Mouse (Mus musculus) bone marrow, adult 2 months (tissue): Measurements from ENCODE around the gene Itgb5. TPM values are rescaled to one million over a fixed set of nuclear protein-coding genes. Genes with fewer than 3 reads are reported as not detected.

ENCODE experiments used
- H3K27ac ChIP-seq: fragments of 200-500 bp; 2 replicates; pipeline ENCODE4 v1.5.1; 2012; ENCODE audit warnings: low read depth, mild to moderate bottlenecking, control low read depth, inconsistent platforms, low read length; ENCODE audit not compliant: control insufficient read depth, poor library complexity, insufficient read depth
- H3K4me1 ChIP-seq: fragments of 200-500 bp; 2 replicates; pipeline ENCODE4 v1.6.1; 2011; ENCODE audit warnings: low read length; ENCODE audit not compliant: control insufficient read depth, insufficient read depth
- H3K4me3 ChIP-seq: fragments of 200-500 bp; replicated peaks from 2 replicates; pipeline ENCODE3; 2011; ENCODE audit warnings: mild to moderate bottlenecking, low read depth, low read length, control low read depth; ENCODE audit not compliant: control insufficient read depth
- CTCF ChIP-seq: fragments of 200-500 bp; IDR thresholded peaks from 2 replicates; pipeline ENCODE4 v1.5.1; 2011; ENCODE audit warnings: low read length, control low read depth; ENCODE audit not compliant: control insufficient read depth, insufficient read depth
- POLR2A ChIP-seq: fragments of 200-500 bp; IDR thresholded peaks from 2 replicates; pipeline ENCODE4 v1.6.1; 2011; ENCODE audit warnings: low read depth, mild to moderate bottlenecking, control low read depth, low read length, borderline replicate concordance; ENCODE audit not compliant: control insufficient read depth
- WGBS: fragments of 180-500 bp; shearing (Covaris S2); methylation state at CpG from one replicate; pipeline ENCODE4 v1.1.7; 2018; 5-methylcytosine and 5-hydroxymethylcytosine counted together
- polyA plus RNA-seq: library from polyadenylated mRNA; stranded (reverse); fragments of >200 nt; gene quantifications from 2 replicates; pipeline ENCODE4 v1.2.4, GENCODE M21; 2011; ENCODE audit warnings: low replicate concordance; ENCODE audit not compliant: missing spikeins, insufficient read depth, insufficient read length

Gene Itgb5
- polyA plus RNA-seq, 1 experiment: 31.1 TPM

- TF ChIP-seq CTCF: no peak
- no peak for TF ChIP-seq POLR2A
- H3K4me3 ChIP-seq: no peak overlapping the region
- H3K4me1 ChIP-seq: no peaks in the 10 kb centered on the region
- 10% methylated on average over 6 of the region's 6 CpGs for WGBS
- H3K27ac ChIP-seq: no peak overlapping the region
Observed at GRCm38 (mm10) chr16:33985372-33985771, 155.9 kb downstream of the Itgb5 start.

- TF ChIP-seq POLR2A (no peak), CTCF (no peak)
- 87% methylated on average over 7 of the region's 7 CpGs for WGBS
- Histone ChIP-seq H3K27ac (no peak overlapping the region), H3K4me1 (no peaks in the 10 kb centered on the region), H3K4me3 (no peak overlapping the region)
Observed at GRCm38 (mm10) chr16:33986993-33987392, 157.5 kb downstream of the Itgb5 start.

GRCm38 (mm10) chr16:33988358-33989012 lies 159.0 kb downstream of the Itgb5 start:
- TF ChIP-seq CTCF (peak; percentile 95), POLR2A (no peak)
- 41% methylated on average over 17 of the region's 17 CpGs for WGBS
- Histone ChIP-seq H3K27ac (no peak overlapping the region), H3K4me3 (no peak overlapping the region), H3K4me1 (no peaks in the 10 kb centered on the region)

GRCm38 (mm10) chr16:33989106-33989505 lies 159.6 kb downstream of the Itgb5 start:
- 73% methylated on average over 1 of the region's 1 CpGs for WGBS

GRCm38 (mm10) chr16:33990712-33991111 lies 161.2 kb downstream of the Itgb5 start:
- WGBS: 80% methylated on average over 4 of the region's 4 CpGs
- H3K4me1 ChIP-seq: no peaks in the 10 kb centered on the region

More at GRCm38 (mm10) chr16:33989106-33989505, 159.6 kb downstream of the Itgb5 start:
- TF ChIP-seq CTCF (no peak), POLR2A (no peak)
- Histone ChIP-seq H3K27ac (no peak overlapping the region), H3K4me3 (no peak overlapping the region), H3K4me1 (no peaks in the 10 kb centered on the region)

GRCm38 (mm10) chr16:33994321-33994720 lies 164.9 kb downstream of the Itgb5 start:
- Histone ChIP-seq H3K4me1 (no peaks in the 10 kb centered on the region), H3K4me3 (no peak overlapping the region), H3K27ac (no peak overlapping the region)
- WGBS: 80% methylated on average over 6 of the region's 6 CpGs
- TF ChIP-seq CTCF (no peak), POLR2A (no peak)

More at GRCm38 (mm10) chr16:33990712-33991111, 161.2 kb downstream of the Itgb5 start:
- Histone ChIP-seq H3K27ac (no peak overlapping the region), H3K4me3 (no peak overlapping the region)
- no peak for TF ChIP-seq POLR2A
- no peak for TF ChIP-seq CTCF

GRCm38 (mm10) chr16:33995496-33995895 lies 166.0 kb downstream of the Itgb5 start:
- Histone ChIP-seq H3K4me3 (no peak overlapping the region), H3K27ac (no peak overlapping the region), H3K4me1 (no peaks in the 10 kb centered on the region)
- TF ChIP-seq CTCF (no peak), POLR2A (no peak)
- WGBS: 78% methylated on average over 3 of the region's 3 CpGs

- WGBS: 4% methylated on average over 5 of the region's 5 CpGs
- peak; percentile 93 for TF ChIP-seq CTCF
- no peak for TF ChIP-seq POLR2A
- Histone ChIP-seq H3K4me1 (no peaks in the 10 kb centered on the region), H3K27ac (no peak overlapping the region), H3K4me3 (no peak overlapping the region)
Observed at GRCm38 (mm10) chr16:33996030-33996429, 166.6 kb downstream of the Itgb5 start.

- no peaks in the 10 kb centered on the region for H3K4me1 ChIP-seq
- H3K4me3 ChIP-seq: no peak overlapping the region
- TF ChIP-seq CTCF: no peak
- no peak for TF ChIP-seq POLR2A
- H3K27ac ChIP-seq: no peak overlapping the region
- 80% methylated on average over 6 of the region's 6 CpGs for WGBS
Observed at GRCm38 (mm10) chr16:33998011-33998410, 168.5 kb downstream of the Itgb5 start.

Other genes starting within 250 kb of the Itgb5 start
- 10.0 and 10.1 TPM in 2 replicates for gene Heg1, start 145.3 kb upstream of the Itgb5 start, polyA plus RNA-seq
- 5.4 and 6.4 TPM in 2 replicates for gene Muc13, start 35.6 kb upstream of the Itgb5 start, polyA plus RNA-seq
- 9.0 and 14.2 TPM in 2 replicates for gene Umps, start 137.4 kb downstream of the Itgb5 start, polyA plus RNA-seq